Mouse (Mus musculus): ENCODE data around the gene Spon1. TPM values are rescaled to one million over a fixed set of nuclear protein-coding genes. Genes with fewer than 3 reads are reported as not detected.

The Spon1 gene
- polyA plus RNA-seq, 1 experiment from 2014 or later = 1.8 TPM

- DNase-seq (ENCODE audit: low spot score) = no peak
Observed at GRCm38 (mm10) chr7:113997675-113998354, 232.0 kb downstream of the Spon1 start.

GRCm38 (mm10) chr7:114004171-114004570, 238.4 kb downstream of the Spon1 start:
- no peak for DNase-seq (ENCODE audit: low spot score)

GRCm38 (mm10) chr7:114005499-114005898, 239.7 kb downstream of the Spon1 start:
- no peak for DNase-seq (ENCODE audit: low spot score)

- no peak for DNase-seq (ENCODE audit: low spot score)
Observed at GRCm38 (mm10) chr7:114006456-114006855, 240.7 kb downstream of the Spon1 start.

GRCm38 (mm10) chr7:114007565-114007964, 241.8 kb downstream of the Spon1 start:
- DNase-seq (ENCODE audit: low spot score) = peak; percentile 16

GRCm38 (mm10) chr7:114011726-114012443, 246.1 kb downstream of the Spon1 start:
- DNase-seq (ENCODE audit: low spot score) = no peak

GRCm38 (mm10) chr7:114016001-114016949, 250.5 kb downstream of the Spon1 start:
- DNase-seq (ENCODE audit: low spot score) = no peak

- no peak for DNase-seq (ENCODE audit: low spot score)
Observed at GRCm38 (mm10) chr7:114018861-114019260, 253.1 kb downstream of the Spon1 start.

- DNase-seq (ENCODE audit: low spot score) = no peak
Observed at GRCm38 (mm10) chr7:114020057-114020703, 254.4 kb downstream of the Spon1 start.

- DNase-seq (ENCODE audit: low spot score) = peak; percentile 79
Observed at GRCm38 (mm10) chr7:114020704-114021093, 254.9 kb downstream of the Spon1 start.

- DNase-seq (ENCODE audit: low spot score) = no peak
Observed at GRCm38 (mm10) chr7:114026923-114027322, 261.1 kb downstream of the Spon1 start.

GRCm38 (mm10) chr7:114027406-114027805, 261.6 kb downstream of the Spon1 start:
- DNase-seq (ENCODE audit: low spot score) = no peak

GRCm38 (mm10) chr7:114028828-114029227, 263.0 kb downstream of the Spon1 start:
- no peak for DNase-seq (ENCODE audit: low spot score)

GRCm38 (mm10) chr7:114029596-114029995, 263.8 kb downstream of the Spon1 start:
- DNase-seq (ENCODE audit: low spot score) = no peak

GRCm38 (mm10) chr7:114037237-114037636, 271.4 kb downstream of the Spon1 start:
- no peak for DNase-seq (ENCODE audit: low spot score)

GRCm38 (mm10) chr7:114041349-114041748, 275.6 kb downstream of the Spon1 start:
- DNase-seq (ENCODE audit: low spot score) = no peak

- DNase-seq (ENCODE audit: low spot score) = no peak
Observed at GRCm38 (mm10) chr7:114042973-114043928, 277.5 kb downstream of the Spon1 start.

GRCm38 (mm10) chr7:114043929-114044549, 278.2 kb downstream of the Spon1 start:
- no peak for DNase-seq (ENCODE audit: low spot score)

GRCm38 (mm10) chr7:114045814-114046213, 280.0 kb downstream of the Spon1 start:
- DNase-seq (ENCODE audit: low spot score) = no peak

GRCm38 (mm10) chr7:114053720-114054119, 287.9 kb downstream of the Spon1 start:
- no peak for DNase-seq (ENCODE audit: low spot score)

Measured in thymus, postnatal 0 days (tissue).